Mouse (Mus musculus): ENCODE measurements around the gene Mrps11.

Gene Mrps11

GRCm38 (mm10) chr7:78793895-78794570, 11.1 kb downstream of the Mrps11 start:
- DNase-seq (ENCODE audit: low read depth): no peak

GRCm38 (mm10) chr7:78794571-78795092, 11.7 kb downstream of the Mrps11 start:
- no peak for DNase-seq (ENCODE audit: low read depth)

- no peak for DNase-seq (ENCODE audit: low read depth)
Measured at GRCm38 (mm10) chr7:78796624-78797023, 13.7 kb downstream of the Mrps11 start.

- no peak for DNase-seq (ENCODE audit: low read depth)
Measured at GRCm38 (mm10) chr7:78797843-78798455, 15.0 kb downstream of the Mrps11 start.

GRCm38 (mm10) chr7:78799730-78800496, 17.0 kb downstream of the Mrps11 start:
- peak; percentile 66 for DNase-seq (ENCODE audit: low read depth)

- DNase-seq (ENCODE audit: low read depth): no peak
Measured at GRCm38 (mm10) chr7:78803841-78804240, 20.9 kb downstream of the Mrps11 start.

- DNase-seq (ENCODE audit: low read depth): no peak
Measured at GRCm38 (mm10) chr7:78807192-78807591, 24.3 kb downstream of the Mrps11 start.

- DNase-seq (ENCODE audit: low read depth): no peak
Measured at GRCm38 (mm10) chr7:78813791-78814190, 30.9 kb downstream of the Mrps11 start.

GRCm38 (mm10) chr7:78814766-78815165, 31.8 kb downstream of the Mrps11 start:
- no peak for DNase-seq (ENCODE audit: low read depth)

- no peak for DNase-seq (ENCODE audit: low read depth)
Measured at GRCm38 (mm10) chr7:78818336-78818735, 35.4 kb downstream of the Mrps11 start.

- no peak for DNase-seq (ENCODE audit: low read depth)
Measured at GRCm38 (mm10) chr7:78826682-78827385, 43.9 kb downstream of the Mrps11 start.

- no peak for DNase-seq (ENCODE audit: low read depth)
Measured at GRCm38 (mm10) chr7:78827749-78828362, 44.9 kb downstream of the Mrps11 start.

GRCm38 (mm10) chr7:78835656-78836055, 52.7 kb downstream of the Mrps11 start:
- no peak for DNase-seq (ENCODE audit: low read depth)

- no peak for DNase-seq (ENCODE audit: low read depth)
Measured at GRCm38 (mm10) chr7:78837250-78837649, 54.3 kb downstream of the Mrps11 start.

GRCm38 (mm10) chr7:78841601-78842000, 58.7 kb downstream of the Mrps11 start:
- DNase-seq (ENCODE audit: low read depth): no peak

Data from c-Kit-positive CD71-positive TER-119-negative erythroid progenitor cells, embryonic 14.5 days (primary cell).